Comparison of ENCODE assay signal across 20 mouse cellular contexts in genomic region chr9:57958615-57959014, GRCm38 (mm10). TPM values are rescaled to one million over a fixed set of nuclear protein-coding genes. Genes with fewer than 3 reads are reported as not detected.
A peak's percentile ranks its signal among the peaks of the same experiment; 100 is the strongest.
DNase-seq lines count a peak whose midpoint lies in the region; ATAC-seq lines count a peak whose summit lies in the region.
"Had no signal": no experiment of that assay in that cellular context is flagged by ENCODE, and none has a peak within 500 bp of the region (broad histone marks: within the 10 kb centered on the region; RNA-seq: fewer than 3 reads in every experiment).

No protein-coding gene starts in this region.

- no peaks in the 10 kb centered on the region for H3K9me3 ChIP-seq in heart, embryonic 12.5 days (replicated peaks)
- no peaks in the 10 kb centered on the region for H3K9me3 ChIP-seq in heart, embryonic 15.5 days (replicated peaks)
- H3K9me3 ChIP-seq in heart, embryonic 11.5 days (replicated peaks; ENCODE audit: control insufficient read depth, low read length), result no peaks in the 10 kb centered on the region
- no peaks in the 10 kb centered on the region for H3K9me3 ChIP-seq in lung, embryonic 16.5 days (ENCODE audit: control insufficient read depth, low read length)
- H3K9me3 ChIP-seq: embryonic facial prominence, embryonic 10.5 days; forebrain, embryonic 13.5 days; hindbrain, embryonic 15.5 days had no signal

- peaks cover under 1% of the 10 kb centered on the region; the same call in 1 of the 2 replicates for H3K27me3 ChIP-seq in heart, embryonic 12.5 days (replicated peaks)
- no peaks in the 10 kb centered on the region for H3K27me3 ChIP-seq in heart, embryonic 15.5 days
- H3K27me3 ChIP-seq in heart, embryonic 11.5 days (ENCODE audit: control insufficient read depth, insufficient read depth, low read length), result peaks cover 5% of the 10 kb centered on the region; the same call in 1 of the 2 replicates
- H3K27me3 ChIP-seq in lung, embryonic 16.5 days (ENCODE audit: control insufficient read depth, insufficient read depth, low read depth, low read length), result no peaks in the 10 kb centered on the region
- H3K27me3 ChIP-seq: forebrain, embryonic 13.5 days; hindbrain, embryonic 15.5 days; Patski had no signal

- H3K4me1 ChIP-seq in heart, embryonic 12.5 days (replicated peaks), result peaks cover 25% of the 10 kb centered on the region
- peaks cover 20% of the 10 kb centered on the region for H3K4me1 ChIP-seq in heart, embryonic 15.5 days (replicated peaks)
- peaks cover 13% of the 10 kb centered on the region for H3K4me1 ChIP-seq in heart, embryonic 11.5 days (ENCODE audit: control insufficient read depth, insufficient read depth, low read length)
- H3K4me1 ChIP-seq in lung, embryonic 16.5 days (replicated peaks; ENCODE audit: control insufficient read depth, insufficient read depth, low read length), result peaks cover 5% of the 10 kb centered on the region; the same call in 1 of the 2 replicates
- H3K4me1 ChIP-seq: forebrain, embryonic 13.5 days; hindbrain, embryonic 15.5 days had no signal

- ATAC-seq in heart, embryonic 12.5 days (ENCODE audit: insufficient number of reproducible peaks, low FRiP score), result no peak
- ATAC-seq in heart, embryonic 15.5 days (replicated peaks; ENCODE audit: insufficient number of reproducible peaks, insufficient read depth, low FRiP score, low read depth), result 0 out of 2 replicates have a peak, but pooled peaks have one; percentile 17
- no peak for ATAC-seq in heart, embryonic 11.5 days (replicated peaks; ENCODE audit: insufficient number of reproducible peaks, low FRiP score, low TSS enrichment)
- no peak; the same call in 1 of the 2 replicates for ATAC-seq in lung, embryonic 16.5 days (ENCODE audit: low read depth)
- ATAC-seq: activated CD4-positive, CD25-positive, alpha-beta regulatory T cell, adult 4 months; forebrain, embryonic 13.5 days; intestine, embryonic 16.5 days; Patski had no signal

- 59% methylated on average over 1 of the region's 1 CpGs for WGBS in heart, embryonic 12.5 days
- WGBS in heart, embryonic 15.5 days, result 50% methylated on average over 1 of the region's 1 CpGs
- 85% methylated on average over 1 of the region's 1 CpGs for WGBS in heart, embryonic 11.5 days (ENCODE audit: insufficient replicate concordance)
- WGBS in lung, embryonic 16.5 days, result 79% methylated on average over 1 of the region's 1 CpGs

- H3K4me2 ChIP-seq in heart, embryonic 12.5 days, result no peak overlapping the region
- no peak overlapping the region for H3K4me2 ChIP-seq in heart, embryonic 15.5 days
- no peak overlapping the region for H3K4me2 ChIP-seq in heart, embryonic 11.5 days
- H3K4me2 ChIP-seq in lung, embryonic 16.5 days (ENCODE audit: low read depth, low read length), result no peak overlapping the region
- H3K4me2 ChIP-seq: forebrain, embryonic 13.5 days; hindbrain, embryonic 15.5 days had no signal

- H3K4me3 ChIP-seq in heart, embryonic 12.5 days, result no peak overlapping the region
- H3K4me3 ChIP-seq in heart, embryonic 15.5 days, result no peak overlapping the region
- no peak overlapping the region for H3K4me3 ChIP-seq in heart, embryonic 11.5 days (ENCODE audit: low read depth, low read length)
- no peak overlapping the region for H3K4me3 ChIP-seq in lung, embryonic 16.5 days (ENCODE audit: low read length)
- H3K4me3 ChIP-seq: embryonic facial prominence, embryonic 10.5 days; forebrain, embryonic 13.5 days; hindbrain, embryonic 15.5 days had no signal

- H3K27ac ChIP-seq in heart, embryonic 12.5 days (ENCODE audit: poor library complexity, severe bottlenecking), result no peak overlapping the region
- H3K27ac ChIP-seq in heart, embryonic 15.5 days, result peak overlapping the region; percentile 8; the same call in 1 of the 2 replicates
- no peak overlapping the region for H3K27ac ChIP-seq in heart, embryonic 11.5 days (ENCODE audit: low read depth, low read length)
- H3K27ac ChIP-seq in lung, embryonic 16.5 days (ENCODE audit: low read length), result peak overlapping the region; percentile 30; the same call in 1 of the 2 replicates
- H3K27ac ChIP-seq: embryonic facial prominence, embryonic 10.5 days; forebrain, embryonic 13.5 days; hindbrain, embryonic 15.5 days had no signal

- H3K36me3 ChIP-seq in heart, embryonic 12.5 days, result no peaks in the 10 kb centered on the region
- no peaks in the 10 kb centered on the region for H3K36me3 ChIP-seq in heart, embryonic 15.5 days
- H3K36me3 ChIP-seq in heart, embryonic 11.5 days (ENCODE audit: control insufficient read depth, insufficient read depth, low read length), result no peaks in the 10 kb centered on the region
- no peaks in the 10 kb centered on the region for H3K36me3 ChIP-seq in lung, embryonic 16.5 days (ENCODE audit: control insufficient read depth, insufficient read depth, low read length)
- H3K36me3 ChIP-seq: embryonic facial prominence, embryonic 10.5 days had no signal

- peak; percentile 96 for DNase-seq in heart, adult 11 months
- no peak for DNase-seq in lung, adult 18-20 months
- no peak for DNase-seq in layer of hippocampus, postnatal 25 days (ENCODE audit: extremely low spot score in 1 of 2, low spot score in 1 of 2)
- DNase-seq: adrenal gland, postnatal 14 days; cerebellum, adult 11-12 months; cerebellum, adult 9-11 months; cerebellum, postnatal 36 days; gastrocnemius, postnatal 14 days; kidney, adult 2 months had no signal

- no peak overlapping the region for H3K9ac ChIP-seq in heart, embryonic 12.5 days
- no peak overlapping the region for H3K9ac ChIP-seq in heart, embryonic 15.5 days
- no peak overlapping the region for H3K9ac ChIP-seq in heart, embryonic 11.5 days (ENCODE audit: low read depth, low read length)
- H3K9ac ChIP-seq in lung, embryonic 16.5 days (ENCODE audit: low read length), result no peak overlapping the region
- H3K9ac ChIP-seq: forebrain, embryonic 13.5 days; hindbrain, embryonic 15.5 days had no signal

RNA-seq across cellular contexts. Expression of gene Sema7a, which starts 18.7 kb away (rescaled TPM):
- 0.14 and 0.18 TPM in 2 replicates for polyA plus RNA-seq in heart, embryonic 12.5 days (2016; fragmentation: Nextera tagmentation; extraction: Ambion mirVana)
- 0.58 and 0.66 TPM in 2 replicates for polyA plus RNA-seq in heart, embryonic 15.5 days (2015; fragmentation: Nextera tagmentation; extraction: Ambion mirVana)
- polyA plus RNA-seq in heart, embryonic 11.5 days (2014; fragmentation: Nextera tagmentation; extraction: Ambion mirVana), result 0.17 and 0.18 TPM in 2 replicates
- 0.74 and 0.93 TPM in 2 replicates for polyA plus RNA-seq in lung, embryonic 16.5 days (2015; fragmentation: Nextera tagmentation; extraction: Ambion mirVana)
- 10 to 100 TPM; 83.9 to 92.6 TPM for total RNA-seq in layer of hippocampus, postnatal 25 days (2021)

RNA-seq across cellular contexts. Expression of gene Cyp11a1, which starts 47.6 kb away (rescaled TPM):
- polyA plus RNA-seq in heart, embryonic 12.5 days (2016; fragmentation: Nextera tagmentation; extraction: Ambion mirVana), result not detected in 2 replicates
- 0.29 and 1.3 TPM in 2 replicates for polyA plus RNA-seq in heart, embryonic 15.5 days (2015; fragmentation: Nextera tagmentation; extraction: Ambion mirVana)
- polyA plus RNA-seq in heart, embryonic 11.5 days (2014; fragmentation: Nextera tagmentation; extraction: Ambion mirVana), result not detected in 2 replicates
- polyA plus RNA-seq in lung, embryonic 16.5 days (2015; fragmentation: Nextera tagmentation; extraction: Ambion mirVana), result 0.58 and 0.74 TPM in 2 replicates
- 1 to 10 TPM; 1.1 to 3.1 TPM for total RNA-seq in layer of hippocampus, postnatal 25 days (2021)
- polyA plus RNA-seq: activated CD4-positive, CD25-positive, alpha-beta regulatory T cell, adult 4 months; embryonic facial prominence, embryonic 10.5 days; hindbrain, embryonic 11.5 days had no signal

RNA-seq across cellular contexts. Expression of gene Ubl7, which starts 47.8 kb away (rescaled TPM):
- 103 and 104 TPM in 2 replicates for polyA plus RNA-seq in heart, embryonic 12.5 days (2016; fragmentation: Nextera tagmentation; extraction: Ambion mirVana)
- 100 and 102 TPM in 2 replicates for polyA plus RNA-seq in heart, embryonic 15.5 days (2015; fragmentation: Nextera tagmentation; extraction: Ambion mirVana)
- polyA plus RNA-seq in heart, embryonic 11.5 days (2014; fragmentation: Nextera tagmentation; extraction: Ambion mirVana), result 97.7 and 106 TPM in 2 replicates
- polyA plus RNA-seq in lung, embryonic 16.5 days (2015; fragmentation: Nextera tagmentation; extraction: Ambion mirVana), result 105 and 112 TPM in 2 replicates
- total RNA-seq in layer of hippocampus, postnatal 25 days (2021), result 100 to 1,000 TPM; 100 to 101 TPM

Comparison
In these comparisons a context has a peak if more than half of its experiments do, and no peak if none do; other contexts are left out.
1. H3K27ac ChIP-seq: peak in heart, embryonic 15.5 days (single experiment) and lung, embryonic 16.5 days (single experiment); none in heart, embryonic 12.5 days (single experiment) and heart, embryonic 11.5 days (single experiment).